Mouse (Mus musculus): ENCODE measurements around the gene Nmnat3.

- no peak for TF ChIP-seq EP300 (IDR thresholded peaks at IDR 0.05; ENCODE audit: insufficient read depth, low read depth, low read length)
- no peak for TF ChIP-seq CTCF (IDR thresholded peaks at IDR 0.05)
- no peak for TF ChIP-seq POLR2A (IDR thresholded peaks at IDR 0.05; ENCODE audit: insufficient read depth, low read depth, low read length)
Observed at GRCm38 (mm10) chr9:98326088-98326487, 38.9 kb downstream of the Nmnat3 start.
